Mouse (Mus musculus) olfactory bulb, adult 2 months (tissue): ENCODE results near the gene Nprl3.

Experiments used
- CTCF ChIP-seq: fragments of 200-500 bp; IDR thresholded peaks from 2 replicates; pipeline ENCODE4 v1.5.1; 2012; ENCODE audit warnings: low read depth, mild to moderate bottlenecking, low read length, moderate library complexity; ENCODE audit not compliant: insufficient read depth
- POLR2A ChIP-seq: fragments of 200-500 bp; IDR thresholded peaks from 2 replicates; pipeline ENCODE4 v1.6.1; 2012; ENCODE audit warnings: mild to moderate bottlenecking, low read depth, low read length, moderate library complexity; ENCODE audit not compliant: insufficient read depth

- no peak for TF ChIP-seq CTCF
- peak; percentile 98 for TF ChIP-seq POLR2A
Measured at GRCm38 (mm10) chr11:32226124-32226871, 41.2 kb downstream of the Nprl3 start, which contains the start of gene Mpg.
